Mouse (Mus musculus) heart, postnatal 10 days (tissue): Measurements from ENCODE around the gene Rabep1. TPM values are rescaled to one million over a fixed set of nuclear protein-coding genes. Genes with fewer than 3 reads are reported as not detected.

ENCODE experiments used
- DNase-seq, 2 experiments: peaks; one replicate each; pipeline ENCODE4 v3.0.0; 2021
- intact Hi-C: fragments of 180-260 bp; cut with DNase I; formaldehyde crosslinking; loops from one replicate; pipeline ENCODE4 v1.15.1; 2025
- total RNA-seq, 2 experiments: library from RNA; stranded (reverse); gene quantifications; 2 replicates each; pipeline ENCODE4 v1.2.3; 2021

Rabep1 gene
- total RNA-seq, 2 experiments from 2014 or later: 32.3 to 38.4 TPM

GRCm38 (mm10) chr11:70970560-70971540 is 126.3 kb downstream of the Rabep1 start:
- DNase-seq: peak in 1 of 2 experiments; percentile 10
- intact Hi-C loops: no loop called here

- no peak for DNase-seq
- intact Hi-C loops: no loop called here
Observed at GRCm38 (mm10) chr11:70972586-70972985, 128.0 kb downstream of the Rabep1 start.

- intact Hi-C loops: no loop called here
- DNase-seq: no peak
Observed at GRCm38 (mm10) chr11:70973947-70974346, 129.4 kb downstream of the Rabep1 start.

GRCm38 (mm10) chr11:70975193-70975592 is 130.6 kb downstream of the Rabep1 start:
- intact Hi-C loops: no loop called here

GRCm38 (mm10) chr11:70977293-70977692 is 132.7 kb downstream of the Rabep1 start:
- no peak for DNase-seq
- intact Hi-C loops: no loop called here

More at GRCm38 (mm10) chr11:70975193-70975592, 130.6 kb downstream of the Rabep1 start:
- DNase-seq: no peak

- intact Hi-C loops: loop anchor here (5.0 kb wide), 1 partner anchor 72 kb away; no protein-coding TSS in a partner anchor
- DNase-seq: no peak
Observed at GRCm38 (mm10) chr11:70980232-70980631, 135.7 kb downstream of the Rabep1 start.

GRCm38 (mm10) chr11:70980751-70981510 is 136.4 kb downstream of the Rabep1 start:
- DNase-seq: no peak
- intact Hi-C loops: loop anchor here (5.0 kb wide), 1 partner anchor 71 kb away; no protein-coding TSS in a partner anchor

- peak in 1 of 2 experiments; percentile 10 for DNase-seq
- intact Hi-C loops: loop anchor here (5.0 kb wide), 1 partner anchor 70 kb away; no protein-coding TSS in a partner anchor
Observed at GRCm38 (mm10) chr11:70982030-70982429, 137.5 kb downstream of the Rabep1 start.

- peak; percentile 95 to 97 for DNase-seq
- intact Hi-C loops: loop anchor here (5.0 kb wide), 1 partner anchor 70 kb away; no protein-coding TSS in a partner anchor
Observed at GRCm38 (mm10) chr11:70982557-70983228, 138.1 kb downstream of the Rabep1 start, which contains the start of gene C1qbp. TSS of gene C1qbp (minus strand) at chr11:70983026.

Other genes with a start within 250 kb of the Rabep1 start
- gene 4930544D05Rik, start 228.9 kb upstream of the Rabep1 start, total RNA-seq: not detected
- not detected for gene Chrne, start 225.6 kb upstream of the Rabep1 start, total RNA-seq
- gene Gp1ba, start 205.7 kb upstream of the Rabep1 start, total RNA-seq: under 1 TPM; 0.17 to 0.43 TPM
- 10 to 100 TPM; 50.2 to 50.4 TPM for gene Rnf167, start 197.5 kb upstream of the Rabep1 start, total RNA-seq
- 100 to 1,000 TPM; 378 to 381 TPM for gene Slc25a11, start 197.3 kb upstream of the Rabep1 start, total RNA-seq
- gene Pfn1, start 190.1 kb upstream of the Rabep1 start, total RNA-seq: 100 to 1,000 TPM; 456 to 499 TPM
- gene Eno3, start 187.6 kb upstream of the Rabep1 start, total RNA-seq: 1,000 to 10,000 TPM; 1,599 to 1,711 TPM
- 10 to 100 TPM; 86.0 to 88.2 TPM for gene Spag7, start 175.4 kb upstream of the Rabep1 start, total RNA-seq
- 10 to 100 TPM; 31.2 to 32.8 TPM for gene Camta2, start 156.7 kb upstream of the Rabep1 start, total RNA-seq
- 1 to 10 TPM; 2.6 to 3.0 TPM for gene Inca1, start 144.6 kb upstream of the Rabep1 start, total RNA-seq
- gene Kif1c, start 144.2 kb upstream of the Rabep1 start, total RNA-seq: 100 to 1,000 TPM; 279 to 286 TPM
- gene Zfp3, start 80.6 kb upstream of the Rabep1 start, total RNA-seq: 10 to 100 TPM; 10.6 to 11.2 TPM
- gene Scimp, start 32.2 kb upstream of the Rabep1 start, total RNA-seq: not detected
- gene Nup88, start 125.2 kb downstream of the Rabep1 start, total RNA-seq: 10 to 100 TPM; 53.9 to 59.6 TPM
- 10 to 100 TPM; 14.4 to 18.8 TPM for gene Rpain, start 125.4 kb downstream of the Rabep1 start, total RNA-seq
- 100 to 1,000 TPM; 208 to 214 TPM for gene C1qbp, start 138.2 kb downstream of the Rabep1 start, total RNA-seq
- 10 to 100 TPM; 14.9 to 17.6 TPM for gene Dhx33, start 159.7 kb downstream of the Rabep1 start, total RNA-seq
- 1 to 10 TPM; 9.0 to 9.5 TPM for gene Mis12, start 174.8 kb downstream of the Rabep1 start, total RNA-seq
- gene Derl2, start 175.1 kb downstream of the Rabep1 start, total RNA-seq: 10 to 100 TPM; 21.4 to 29.0 TPM
- gene 6330403K07Rik, start 188.7 kb downstream of the Rabep1 start, total RNA-seq: 1 to 10 TPM; 1.7 to 2.0 TPM